Mouse (Mus musculus) intestine, postnatal 0 days (tissue): Measurements from ENCODE around the gene Mief2. TPM values are rescaled to one million over a fixed set of nuclear protein-coding genes. Genes with fewer than 3 reads are reported as not detected.
A peak's percentile ranks its signal among the peaks of the same experiment; 100 is the strongest.

Source experiments
- ATAC-seq: fragments of 200-750 bp; cut with Nextera tagmentation; 2 replicates; pipeline ENCODE4 v1.8.0; 2017; ENCODE audit warnings: mild to moderate bottlenecking, moderate TSS enrichment, moderate library complexity
- H3K27ac ChIP-seq: fragments of 300-500 bp; sonication (generic); 2 replicates; pipeline ENCODE4 v1.5.1; 2014; ENCODE audit warnings: mild to moderate bottlenecking, low read depth, low read length, moderate library complexity
- H3K27me3 ChIP-seq: fragments of 300-500 bp; sonication (generic); replicated peaks from 2 replicates; pipeline ENCODE4 v1.6.1; 2014; ENCODE audit warnings: low read length, mixed read lengths; ENCODE audit not compliant: control insufficient read depth, insufficient read depth
- H3K36me3 ChIP-seq: fragments of 300-500 bp; sonication (generic); 2 replicates; pipeline ENCODE4 v1.6.1; 2014; ENCODE audit warnings: mild to moderate bottlenecking, moderate library complexity; ENCODE audit not compliant: control insufficient read depth, insufficient read depth
- H3K4me1 ChIP-seq: fragments of 300-500 bp; sonication (generic); replicated peaks from 2 replicates; pipeline ENCODE4 v1.6.1; 2014; ENCODE audit warnings: antibody characterized with exemption, low read length, mixed read lengths; ENCODE audit not compliant: control insufficient read depth, insufficient read depth
- H3K4me2 ChIP-seq: fragments of 300-500 bp; sonication (generic); replicated peaks from 2 replicates; pipeline ENCODE4 v1.6.1; 2014; ENCODE audit warnings: low read depth, mild to moderate bottlenecking, moderate library complexity
- H3K4me3 ChIP-seq: fragments of 300-500 bp; sonication (generic); 2 replicates; pipeline ENCODE4 v1.5.1; 2014; ENCODE audit warnings: low read depth, low read length
- H3K9ac ChIP-seq: fragments of 300-500 bp; sonication (generic); 2 replicates; pipeline ENCODE4 v1.6.1; 2014; ENCODE audit warnings: mild to moderate bottlenecking, low read depth, low read length
- H3K9me3 ChIP-seq: fragments of 300-500 bp; sonication (generic); 2 replicates; pipeline ENCODE4 v1.6.1; 2016; ENCODE audit warnings: mixed run types; ENCODE audit not compliant: control insufficient read depth
- CTCF ChIP-seq: sonication (generic); IDR thresholded peaks from 2 replicates; pipeline ENCODE4 v1.5.1; 2016; ENCODE audit warnings: low read depth, mild to moderate bottlenecking, control low read depth, antibody characterized with exemption, moderate library complexity
- WGBS: fragments of 180-500 bp; shearing (Covaris S2); extraction: QIAGEN DNeasy Blood & Tissue Kit; methylation state at CpG from one replicate; pipeline ENCODE4 v1.1.7; 2014; 5-methylcytosine and 5-hydroxymethylcytosine counted together
- polyA plus RNA-seq: library from polyadenylated mRNA; unstranded; fragments of >200 nt; fragmentation: Nextera tagmentation; extraction: Ambion mirVana; gene quantifications from 2 replicates; pipeline ENCODE4 v1.2.1, GENCODE M21; 2015

The Mief2 gene
- polyA plus RNA-seq: 7.3 and 8.3 TPM in 2 replicates

DNA sequence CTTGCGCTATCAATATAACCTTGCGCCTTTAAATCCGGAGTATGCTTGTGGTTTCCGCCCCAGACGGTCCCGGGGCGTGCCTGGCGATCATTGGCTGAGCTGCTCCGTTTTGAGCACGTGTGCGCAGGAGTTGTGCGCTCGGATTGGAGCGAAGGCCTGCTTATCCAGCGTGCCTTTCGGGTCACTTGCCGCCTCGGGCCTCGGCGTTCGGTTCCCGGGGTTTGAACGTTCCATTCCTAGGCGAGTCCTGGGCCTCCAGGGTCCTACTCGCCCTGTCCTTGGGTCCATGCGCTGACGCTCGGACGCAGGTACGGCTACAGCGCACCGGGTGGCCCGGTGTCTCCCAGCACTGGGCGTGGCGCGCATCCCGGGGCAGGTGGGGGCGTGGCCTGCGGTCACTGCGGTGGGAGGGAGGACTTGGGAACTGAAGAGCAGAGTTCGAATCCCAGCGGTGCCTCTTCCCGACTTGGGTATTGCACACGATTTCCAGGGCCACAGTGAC is at the start of gene Mief2:
Mief2 (plus strand) TSS at position 139 of the 502 bp plus-strand sequence.
- Histone ChIP-seq H3K9me3 (no peaks in the 10 kb centered on the region), H3K27ac (peak within 1 kb of the TSS; percentile 83), H3K4me1 (no peaks in the 10 kb centered on the region; the same call in 1 of the 2 replicates), H3K4me3 (peak within 1 kb of the TSS; percentile 82), H3K36me3 (peaks cover 20% of the 10 kb centered on the region), H3K4me2 (peak within 1 kb of the TSS; percentile 78), H3K27me3 (no peaks in the 10 kb centered on the region), H3K9ac (peak within 1 kb of the TSS; percentile 89)
- ATAC-seq: peak; percentile 90
- TF ChIP-seq CTCF: no peak
- WGBS: under 1% methylated on average over 44 of the region's 44 CpGs

DNA sequence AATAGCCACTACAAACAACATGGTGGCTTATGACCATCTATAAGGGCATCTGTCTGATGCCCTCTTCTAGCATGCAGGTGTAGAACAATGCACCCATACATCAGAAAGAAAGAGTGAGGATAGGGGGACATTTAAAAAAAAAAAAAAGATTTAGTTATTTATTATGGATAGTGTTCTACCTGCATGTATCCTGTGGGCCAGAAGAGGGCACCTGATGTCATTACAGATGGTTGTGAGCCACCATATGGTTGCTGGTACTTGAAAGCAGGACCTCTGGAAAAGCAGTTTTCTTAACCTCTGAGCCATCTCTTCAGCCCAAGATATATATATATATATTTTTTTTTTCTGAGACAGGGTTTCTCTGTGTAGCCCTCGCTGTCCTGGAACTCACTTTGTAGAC is 32.0 kb upstream of the Mief2 start:
- Histone ChIP-seq H3K4me3 (no peak overlapping the region), H3K9ac (no peak overlapping the region), H3K9me3 (no peaks in the 10 kb centered on the region), H3K27ac (no peak overlapping the region), H3K36me3 (no peaks in the 10 kb centered on the region), H3K4me1 (peaks cover 10% of the 10 kb centered on the region), H3K27me3 (no peaks in the 10 kb centered on the region), H3K4me2 (no peak overlapping the region)
- no peak for ATAC-seq
- WGBS: 86% methylated on average over 1 of the region's 1 CpGs
- TF ChIP-seq CTCF: peak; percentile 35; the same call in 1 of the 2 replicates

GRCm38 (mm10) chr11:60697561-60697960 is 30.6 kb upstream of the Mief2 start:
- H3K4me1 ChIP-seq: peaks cover 10% of the 10 kb centered on the region
- ATAC-seq: no peak
- no peak overlapping the region for H3K27ac ChIP-seq
- H3K4me2 ChIP-seq: no peak overlapping the region
- 73% methylated on average over 2 of the region's 2 CpGs for WGBS
- no peaks in the 10 kb centered on the region for H3K27me3 ChIP-seq
- H3K9me3 ChIP-seq: no peaks in the 10 kb centered on the region
- peak; percentile 68 for TF ChIP-seq CTCF
- no peaks in the 10 kb centered on the region for H3K36me3 ChIP-seq
- H3K9ac ChIP-seq: no peak overlapping the region
- no peak overlapping the region for H3K4me3 ChIP-seq

DNA sequence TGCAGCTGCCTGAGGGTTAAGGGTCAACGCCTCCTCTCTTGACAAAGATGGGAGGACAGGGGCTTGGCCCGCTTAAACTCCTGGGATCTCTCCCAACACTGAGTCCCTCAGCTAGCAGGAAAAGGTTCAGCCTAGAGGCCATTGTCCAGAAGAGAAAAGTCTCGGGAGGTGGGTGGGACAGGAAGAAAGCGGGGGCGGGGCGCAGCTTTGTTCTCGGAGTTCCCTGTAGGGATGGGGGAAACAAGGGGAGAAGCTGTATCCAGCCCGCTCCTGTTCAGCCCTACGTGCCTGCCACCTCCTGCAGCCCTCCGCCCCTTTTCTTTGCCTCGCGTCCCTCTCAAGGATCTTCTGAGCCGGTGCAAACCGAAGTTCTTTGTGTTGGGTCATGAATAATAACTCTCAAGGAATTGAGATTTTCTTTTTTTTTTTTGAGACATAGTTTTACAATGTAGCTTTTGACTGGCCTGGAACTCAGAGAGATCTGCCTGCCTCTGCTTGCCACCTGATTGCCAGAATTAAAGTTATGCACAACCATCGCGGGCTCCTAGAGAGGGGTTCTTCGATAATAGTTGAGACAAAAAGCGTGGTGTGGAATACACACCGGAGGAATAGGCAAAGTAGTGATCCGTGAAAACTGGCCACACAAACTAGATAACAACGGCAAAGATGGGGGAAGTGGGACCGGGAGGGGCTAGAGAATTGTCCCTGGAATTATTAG is 29.2 kb upstream of the Mief2 start:
- Histone ChIP-seq H3K27ac (peak overlapping the region; percentile 64), H3K9ac (peak overlapping the region; percentile 40), H3K4me3 (peak overlapping the region; percentile 92), H3K9me3 (no peaks in the 10 kb centered on the region), H3K36me3 (no peaks in the 10 kb centered on the region; the same call in 1 of the 2 replicates), H3K27me3 (no peaks in the 10 kb centered on the region), H3K4me1 (peaks cover 10% of the 10 kb centered on the region), H3K4me2 (peak overlapping the region; percentile 83)
- 1% methylated on average over 22 of the region's 22 CpGs for WGBS
- TF ChIP-seq CTCF: no peak
- peak; percentile 14; the same call in 1 of the 2 replicates for ATAC-seq

DNA sequence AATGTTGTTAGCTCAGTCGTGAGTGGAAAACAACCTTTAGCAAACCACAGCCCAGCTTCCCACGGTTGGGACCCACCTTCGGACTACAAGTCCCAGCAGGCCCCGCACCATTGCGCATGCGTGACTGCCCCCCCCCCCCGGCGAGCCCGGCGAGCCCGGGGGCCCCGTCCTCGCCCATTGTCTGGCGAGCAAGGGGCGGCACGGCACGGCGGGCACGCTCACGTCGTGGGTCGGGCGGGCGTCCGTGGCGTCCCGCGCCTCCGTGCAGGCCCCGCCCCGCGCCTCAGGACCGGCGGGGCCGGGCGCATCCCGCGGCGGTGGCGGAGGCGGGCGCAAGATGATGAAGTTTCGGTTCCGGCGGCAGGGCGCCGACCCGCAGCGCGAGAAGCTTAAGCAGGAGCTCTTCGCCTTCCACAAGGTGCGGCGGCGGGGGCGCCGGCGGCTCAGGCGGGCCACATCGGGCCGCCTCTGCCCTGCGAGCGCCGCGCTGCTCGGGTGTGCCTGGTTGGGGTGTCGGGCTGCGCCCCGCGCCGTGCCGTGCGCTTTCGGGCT is 28.6 kb upstream of the Mief2 start, which contains the start of gene Llgl1:
Llgl1 (plus strand) TSS at position 200 of the 552 bp plus-strand sequence.
- H3K9me3 ChIP-seq: no peaks in the 10 kb centered on the region
- H3K4me3 ChIP-seq: peak within 1 kb of the TSS; percentile 92
- WGBS: under 1% methylated on average over 65 of the region's 73 CpGs
- H3K9ac ChIP-seq: peak within 1 kb of the TSS; percentile 87
- H3K36me3 ChIP-seq: peaks cover 4% of the 10 kb centered on the region; the same call in 1 of the 2 replicates
- TF ChIP-seq CTCF: no peak
- peak; percentile 91 for ATAC-seq
- no peaks in the 10 kb centered on the region for H3K27me3 ChIP-seq
- H3K27ac ChIP-seq: peak within 1 kb of the TSS; percentile 66
- peak within 1 kb of the TSS; percentile 83 for H3K4me2 ChIP-seq
- peaks cover 10% of the 10 kb centered on the region for H3K4me1 ChIP-seq

DNA sequence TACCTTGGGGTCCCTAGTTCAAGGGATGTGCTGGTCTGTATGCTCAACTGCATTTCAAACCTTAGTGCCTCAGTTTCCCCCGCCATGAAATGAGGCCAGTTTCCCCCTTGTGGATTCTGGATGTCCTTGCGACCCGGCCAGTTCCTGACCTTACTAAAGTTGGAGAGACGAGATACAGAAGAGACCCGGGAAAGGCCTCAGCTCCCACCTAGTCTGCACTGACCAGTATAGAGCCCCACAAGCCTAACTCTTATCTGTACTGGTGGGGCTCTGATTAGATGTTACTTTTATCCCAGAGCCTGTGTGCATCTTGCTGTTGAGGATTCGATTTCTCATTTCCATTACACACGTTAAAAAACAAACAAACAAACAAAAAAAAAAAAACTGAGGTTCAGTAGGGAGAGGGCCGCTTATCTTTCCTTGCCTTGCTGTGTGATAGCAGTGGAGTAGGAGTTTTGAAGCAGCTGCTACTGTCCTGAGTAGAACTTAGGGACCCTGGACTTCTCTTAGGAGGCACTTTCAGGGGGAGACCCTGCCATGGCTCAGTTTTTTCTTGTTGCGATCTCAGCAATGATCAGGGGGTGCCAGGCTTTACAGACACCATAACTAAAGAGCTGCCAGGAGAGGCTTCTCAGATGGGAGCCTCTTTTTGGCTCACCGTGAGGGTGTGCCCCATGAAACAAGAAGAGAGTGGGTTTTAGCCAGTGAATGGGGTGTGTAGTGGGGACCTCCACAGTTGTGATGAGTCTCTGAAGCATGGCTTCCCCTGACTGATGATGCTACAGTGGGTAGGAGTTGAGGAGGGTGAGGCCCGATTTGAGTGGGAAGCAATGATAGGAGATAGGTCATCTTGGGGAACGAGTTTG is 27.6 kb upstream of the Mief2 start:
- H3K36me3 ChIP-seq: peaks cover 11% of the 10 kb centered on the region; the same call in 1 of the 2 replicates
- H3K4me1 ChIP-seq: peaks cover 10% of the 10 kb centered on the region
- peak overlapping the region; percentile 87 for H3K9ac ChIP-seq
- no peak for ATAC-seq
- H3K4me3 ChIP-seq: peak overlapping the region; percentile 92
- H3K27ac ChIP-seq: no peak overlapping the region
- 24% methylated on average over 12 of the region's 12 CpGs for WGBS
- H3K4me2 ChIP-seq: peak overlapping the region; percentile 83
- TF ChIP-seq CTCF: no peak
- no peaks in the 10 kb centered on the region for H3K27me3 ChIP-seq
- no peaks in the 10 kb centered on the region for H3K9me3 ChIP-seq
